Mouse (Mus musculus) midbrain, embryonic 16.5 days (tissue): ENCODE measurements around the gene Rnls. TPM values are rescaled to one million over a fixed set of nuclear protein-coding genes. Genes with fewer than 3 reads are reported as not detected.

Experiments used
- ATAC-seq: fragments of 200-750 bp; cut with Nextera tagmentation; 2 replicates; pipeline ENCODE4 v1.8.0; 2017; ENCODE audit warnings: moderate TSS enrichment
- H3K27ac ChIP-seq: fragments of 300-500 bp; sonication (generic); 2 replicates; pipeline ENCODE4 v1.5.1; 2014; ENCODE audit warnings: mild to moderate bottlenecking, low read length, mixed read lengths
- H3K27me3 ChIP-seq: fragments of 300-500 bp; sonication (generic); 2 replicates; pipeline ENCODE4 v1.6.1; 2014; ENCODE audit warnings: low read depth, low read length, mixed read lengths; ENCODE audit not compliant: control insufficient read depth, insufficient read depth
- H3K36me3 ChIP-seq: fragments of 300-500 bp; sonication (generic); 2 replicates; pipeline ENCODE4 v1.6.1; 2014; ENCODE audit warnings: mild to moderate bottlenecking, low read length, moderate library complexity, mixed read lengths; ENCODE audit not compliant: control insufficient read depth, insufficient read depth
- H3K4me1 ChIP-seq: fragments of 300-500 bp; sonication (generic); 2 replicates; pipeline ENCODE4 v1.6.1; 2014; ENCODE audit warnings: mild to moderate bottlenecking, low read length, mixed read lengths; ENCODE audit not compliant: control insufficient read depth, insufficient read depth
- H3K4me2 ChIP-seq: fragments of 300-500 bp; sonication (generic); 2 replicates; pipeline ENCODE4 v1.6.1; 2014; ENCODE audit warnings: mild to moderate bottlenecking, low read length, mixed read lengths
- H3K4me3 ChIP-seq: fragments of 300-500 bp; sonication (generic); 2 replicates; pipeline ENCODE4 v1.5.1; 2014; ENCODE audit warnings: low read depth, mild to moderate bottlenecking, low read length, moderate library complexity, mixed read lengths
- H3K9ac ChIP-seq: fragments of 300-500 bp; sonication (generic); 2 replicates; pipeline ENCODE4 v1.6.1; 2014; ENCODE audit warnings: low read depth, low read length, mixed read lengths
- H3K9me3 ChIP-seq: fragments of 300-500 bp; sonication (generic); replicated peaks from 2 replicates; pipeline ENCODE4 v1.6.1; 2014; ENCODE audit warnings: mild to moderate bottlenecking, low read length, mixed read lengths; ENCODE audit not compliant: control insufficient read depth, poor library complexity, severe bottlenecking
- WGBS: fragments of 180-500 bp; shearing (Covaris S2); extraction: QIAGEN DNeasy Blood & Tissue Kit; methylation state at CpG from one replicate; pipeline ENCODE4 v1.1.7; 2014; 5-methylcytosine and 5-hydroxymethylcytosine counted together
- polyA plus RNA-seq: library from polyadenylated mRNA; unstranded; fragments of >200 nt; fragmentation: Nextera tagmentation; extraction: Ambion mirVana; gene quantifications from 2 replicates; pipeline ENCODE4 v1.2.1, GENCODE M21; 2015

The Rnls gene
- polyA plus RNA-seq, 1 experiment from 2014 or later, result 10.1 TPM

GRCm38 (mm10) chr19:33240386-33240785, 151.7 kb downstream of the Rnls start:
- Histone ChIP-seq H3K27me3 (no peaks in the 10 kb centered on the region), H3K9me3 (no peaks in the 10 kb centered on the region), H3K4me3 (no peak overlapping the region), H3K9ac (no peak overlapping the region), H3K4me1 (no peaks in the 10 kb centered on the region), H3K27ac (no peak overlapping the region), H3K36me3 (no peaks in the 10 kb centered on the region), H3K4me2 (no peak overlapping the region)
- 86% methylated on average over 2 of the region's 2 CpGs for WGBS
- ATAC-seq, result no peak

- Histone ChIP-seq H3K36me3 (no peaks in the 10 kb centered on the region), H3K4me1 (no peaks in the 10 kb centered on the region), H3K4me2 (no peak overlapping the region), H3K9ac (no peak overlapping the region), H3K27ac (no peak overlapping the region), H3K27me3 (no peaks in the 10 kb centered on the region), H3K9me3 (no peaks in the 10 kb centered on the region), H3K4me3 (no peak overlapping the region)
- 77% methylated on average over 3 of the region's 3 CpGs for WGBS
- no peak for ATAC-seq
Observed at GRCm38 (mm10) chr19:33232902-33233301, 159.2 kb downstream of the Rnls start.

- no peak for ATAC-seq
- 61% methylated on average over 6 of the region's 6 CpGs for WGBS
- no peaks in the 10 kb centered on the region for H3K36me3 ChIP-seq
Observed at GRCm38 (mm10) chr19:33231303-33231702, 160.8 kb downstream of the Rnls start.

GRCm38 (mm10) chr19:33227004-33227403, 165.1 kb downstream of the Rnls start:
- Histone ChIP-seq H3K9me3 (no peaks in the 10 kb centered on the region), H3K4me1 (peaks cover 24% of the 10 kb centered on the region), H3K27me3 (no peaks in the 10 kb centered on the region), H3K36me3 (no peaks in the 10 kb centered on the region), H3K4me2 (no peak overlapping the region), H3K4me3 (no peak overlapping the region), H3K9ac (no peak overlapping the region), H3K27ac (no peak overlapping the region)
- peak; percentile 87 for ATAC-seq
- 4% methylated on average over 3 of the region's 3 CpGs for WGBS

More at GRCm38 (mm10) chr19:33231303-33231702, 160.8 kb downstream of the Rnls start:
- Histone ChIP-seq H3K9me3 (no peaks in the 10 kb centered on the region), H3K4me3 (no peak overlapping the region), H3K27ac (no peak overlapping the region), H3K4me1 (no peaks in the 10 kb centered on the region), H3K27me3 (no peaks in the 10 kb centered on the region), H3K9ac (no peak overlapping the region), H3K4me2 (no peak overlapping the region)

- no peak for ATAC-seq
- no peaks in the 10 kb centered on the region for H3K36me3 ChIP-seq
- peaks cover 24% of the 10 kb centered on the region for H3K4me1 ChIP-seq
- H3K9ac ChIP-seq, result no peak overlapping the region
- H3K27me3 ChIP-seq, result no peaks in the 10 kb centered on the region
- H3K4me2 ChIP-seq, result no peak overlapping the region
- WGBS, result 54% methylated on average over 5 of the region's 5 CpGs
- H3K4me3 ChIP-seq, result no peak overlapping the region
- no peak overlapping the region for H3K27ac ChIP-seq
- no peaks in the 10 kb centered on the region for H3K9me3 ChIP-seq
Observed at GRCm38 (mm10) chr19:33225858-33226705, 166.0 kb downstream of the Rnls start.

GRCm38 (mm10) chr19:33225002-33225376, 167.1 kb downstream of the Rnls start:
- peak overlapping the region; percentile 75 for H3K27ac ChIP-seq
- no peak for ATAC-seq
- H3K9me3 ChIP-seq, result no peaks in the 10 kb centered on the region
- peak overlapping the region; percentile 58; the same call in 1 of the 2 replicates for H3K9ac ChIP-seq
- no peaks in the 10 kb centered on the region for H3K27me3 ChIP-seq
- WGBS, result 86% methylated on average over 9 of the region's 9 CpGs
- H3K4me3 ChIP-seq, result no peak overlapping the region
- peaks cover 24% of the 10 kb centered on the region for H3K4me1 ChIP-seq
- H3K4me2 ChIP-seq, result no peak overlapping the region
- H3K36me3 ChIP-seq, result no peaks in the 10 kb centered on the region

GRCm38 (mm10) chr19:33224181-33225001, 167.7 kb downstream of the Rnls start:
- WGBS, result 20% methylated on average over 8 of the region's 8 CpGs
- Histone ChIP-seq H3K4me2 (peak overlapping the region; percentile 50), H3K27ac (peak overlapping the region; percentile 75), H3K27me3 (no peaks in the 10 kb centered on the region), H3K9ac (peak overlapping the region; percentile 58), H3K4me3 (peak overlapping the region; percentile 15), H3K9me3 (no peaks in the 10 kb centered on the region), H3K4me1 (peaks cover 24% of the 10 kb centered on the region), H3K36me3 (no peaks in the 10 kb centered on the region)
- ATAC-seq, result peak; percentile 88

- 0 out of 2 replicates have a peak, but pooled peaks have one; percentile 3 for ATAC-seq
- Histone ChIP-seq H3K36me3 (no peaks in the 10 kb centered on the region), H3K9ac (no peak overlapping the region), H3K4me2 (peak overlapping the region; percentile 50), H3K9me3 (no peaks in the 10 kb centered on the region), H3K27ac (no peak overlapping the region; the same call in none of the 2 replicates), H3K27me3 (no peaks in the 10 kb centered on the region), H3K4me3 (peak overlapping the region; percentile 15), H3K4me1 (peaks cover 24% of the 10 kb centered on the region)
- WGBS, result 50% methylated on average over 5 of the region's 5 CpGs
Observed at GRCm38 (mm10) chr19:33223766-33224165, 168.3 kb downstream of the Rnls start.

GRCm38 (mm10) chr19:33223276-33223675, 168.8 kb downstream of the Rnls start:
- H3K9me3 ChIP-seq, result no peaks in the 10 kb centered on the region
- H3K36me3 ChIP-seq, result no peaks in the 10 kb centered on the region
- no peak overlapping the region for H3K4me2 ChIP-seq
- WGBS, result 30% methylated on average over 6 of the region's 6 CpGs
- H3K4me3 ChIP-seq, result no peak overlapping the region
- no peaks in the 10 kb centered on the region for H3K27me3 ChIP-seq
- no peak; the same call in 1 of the 2 replicates for ATAC-seq
- no peak overlapping the region for H3K9ac ChIP-seq
- peaks cover 24% of the 10 kb centered on the region for H3K4me1 ChIP-seq
- no peak overlapping the region; the same call in 1 of the 2 replicates for H3K27ac ChIP-seq
